Mouse (Mus musculus) G1E (cell line): ENCODE measurements at regions not wholly inside any gene's neighbourhood (a gene's known extent, or its start where the extent isn't known, plus 50 kb on each side); places are given as distances from the start of the nearest gene placed in this dataset.

Experiments used
- ATAC-seq: 2 replicates; pipeline ENCODE4 v1.8.0; 2016; ENCODE audit warnings: mild to moderate bottlenecking; ENCODE audit not compliant: insufficient number of reproducible peaks, poor library complexity, low FRiP score, severe bottlenecking; ENCODE audit errors: extremely low read depth
- DNase-seq: peaks from one replicate; pipeline ENCODE4 v3.0.0; 2012; ENCODE audit warnings: low spot score
- H3K27me3 ChIP-seq: 2 replicates; pipeline ENCODE4 v1.6.1; 2012; ENCODE audit warnings: mild to moderate bottlenecking, low read length, inconsistent platforms; ENCODE audit not compliant: insufficient read depth
- H3K36me3 ChIP-seq: replicated peaks from 2 replicates; pipeline ENCODE3; 2012; ENCODE audit warnings: mild to moderate bottlenecking, inconsistent platforms
- H3K4me1 ChIP-seq: 2 replicates; pipeline ENCODE4 v1.6.1; 2012; ENCODE audit warnings: low read depth, low read length, inconsistent platforms, mixed read lengths; ENCODE audit not compliant: insufficient read depth
- H3K4me3 ChIP-seq: 2 replicates; pipeline ENCODE4 v1.5.1; 2012; ENCODE audit warnings: low read depth, mild to moderate bottlenecking, inconsistent platforms, low read length, moderate library complexity, mixed read lengths
- H3K9me3 ChIP-seq: replicated peaks from 2 replicates; pipeline ENCODE4 v1.6.1; 2012; ENCODE audit warnings: inconsistent platforms
- CTCF ChIP-seq: IDR thresholded peaks from 2 replicates; pipeline ENCODE4 v1.5.1; 2012; ENCODE audit warnings: low read depth, low read length, inconsistent platforms, mixed read lengths
- GATA1 ChIP-seq: IDR thresholded peaks from 2 replicates; pipeline ENCODE4 v1.6.1; 2012; ENCODE audit warnings: borderline replicate concordance, low read length, inconsistent platforms, mixed read lengths
- GATA2 ChIP-seq: IDR thresholded peaks from 2 replicates; pipeline ENCODE4 v1.6.1; 2012; ENCODE audit warnings: low read depth, low read length, inconsistent platforms, borderline replicate concordance
- POLR2AphosphoS5 ChIP-seq: IDR thresholded peaks from 2 replicates; pipeline ENCODE4 v1.6.1; 2012; ENCODE audit warnings: low read depth, low read length, inconsistent platforms; ENCODE audit not compliant: insufficient replicate concordance
- TAL1 ChIP-seq: conservative IDR thresholded peaks from 2 replicates; pipeline ENCODE4 v1.6.1; 2012; ENCODE audit warnings: low read depth, low read length, inconsistent platforms, mixed read lengths

DNA sequence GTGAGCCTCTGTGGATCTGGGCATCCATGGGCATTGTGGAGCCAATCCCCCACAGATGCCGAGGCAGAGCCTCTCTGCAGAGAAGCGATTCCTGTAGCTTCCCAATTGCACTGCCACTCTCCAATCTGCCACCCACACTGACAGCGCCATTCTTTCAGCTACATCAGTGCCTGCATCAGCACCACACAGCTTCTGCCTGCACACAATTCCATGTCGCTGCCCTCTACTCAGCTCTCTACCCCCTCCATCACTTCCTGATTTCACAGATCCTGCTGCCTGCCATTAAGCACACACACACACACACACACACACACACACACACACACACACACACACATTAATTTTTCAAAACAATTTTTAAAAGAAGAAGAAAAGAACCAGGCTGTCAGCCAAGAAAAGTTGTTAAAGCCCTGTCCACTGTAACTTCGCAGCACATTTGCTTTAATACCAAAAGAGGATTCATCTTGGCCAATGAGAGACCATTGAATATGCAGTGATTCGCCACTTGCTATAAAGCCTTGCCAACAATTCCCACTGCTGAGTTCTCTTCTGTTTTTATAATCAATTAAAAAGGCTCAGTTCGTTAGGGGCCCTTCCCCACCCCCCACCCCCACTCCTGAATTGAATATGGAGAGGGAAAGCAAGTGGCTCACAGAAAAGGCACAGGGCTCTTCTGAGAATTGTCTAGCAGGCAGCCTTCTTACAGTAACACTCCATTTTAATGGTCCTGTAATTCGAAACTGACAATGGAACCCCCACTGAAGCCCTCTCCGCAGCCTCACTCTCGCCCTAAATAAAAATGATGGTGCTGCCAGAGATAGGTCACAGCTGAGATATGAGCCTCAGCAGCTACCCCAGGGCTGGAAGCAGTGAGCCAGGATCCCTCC lies 309.2 kb upstream of the Epha4 start:
- no peaks in the 10 kb centered on the region for H3K4me1 ChIP-seq
- ATAC-seq (no peak), DNase-seq (no peak)
- no peak for TF ChIP-seq TAL1
- TF ChIP-seq GATA2: no peak
- TF ChIP-seq POLR2AphosphoS5: no peak
- TF ChIP-seq CTCF: no peak
- no peak for TF ChIP-seq GATA1
- H3K9me3 ChIP-seq: peaks cover 22% of the 10 kb centered on the region
- H3K36me3 ChIP-seq: no peaks in the 10 kb centered on the region
- no peaks in the 10 kb centered on the region for H3K27me3 ChIP-seq
- no peak overlapping the region for H3K4me3 ChIP-seq

DNA sequence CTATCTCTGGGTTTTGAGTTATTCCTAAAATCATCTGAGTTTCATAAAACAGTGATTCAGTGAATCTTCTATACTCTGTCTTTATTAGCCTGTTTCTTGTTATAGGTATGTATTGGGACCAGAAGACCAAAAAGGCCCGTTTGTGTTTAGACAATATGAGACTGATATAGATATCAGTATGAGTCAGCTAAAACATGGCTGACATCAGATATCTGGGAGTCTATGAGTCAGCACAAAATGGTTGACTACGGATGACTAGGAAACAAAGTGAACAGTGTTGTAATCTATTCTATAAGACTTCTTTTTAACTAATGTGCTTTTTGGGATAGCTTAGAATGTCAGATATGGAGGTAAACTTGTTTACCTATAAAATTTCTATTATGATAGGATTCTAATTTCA lies 305.2 kb upstream of the Epha4 start:
- no peak for ATAC-seq
- H3K4me3 ChIP-seq: no peak overlapping the region
- H3K27me3 ChIP-seq: no peaks in the 10 kb centered on the region
- H3K36me3 ChIP-seq: no peaks in the 10 kb centered on the region
- no peak for DNase-seq
- H3K4me1 ChIP-seq: no peaks in the 10 kb centered on the region
- peaks cover 24% of the 10 kb centered on the region for H3K9me3 ChIP-seq
- no peak for TF ChIP-seq TAL1

DNA sequence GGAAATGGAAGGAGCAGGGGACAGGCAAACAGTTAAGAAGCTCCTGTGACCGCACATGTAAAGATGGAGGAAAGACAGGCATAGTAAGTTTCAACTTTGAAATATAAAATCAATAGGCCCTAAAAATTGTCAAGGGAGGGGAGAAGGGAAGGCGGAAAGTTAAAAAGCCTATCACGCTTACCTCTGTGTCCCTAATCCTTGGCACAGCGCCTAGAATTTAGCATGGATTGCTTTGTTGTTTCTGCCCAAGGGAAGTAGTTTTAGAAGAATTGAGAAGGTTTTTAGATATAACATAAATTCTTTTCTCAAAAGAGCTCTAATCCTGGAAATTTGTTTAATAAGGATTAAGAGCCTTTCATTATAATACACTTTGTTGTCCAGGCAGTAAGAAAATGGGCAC lies 300.6 kb upstream of the Epha4 start:
- no peaks in the 10 kb centered on the region for H3K36me3 ChIP-seq
- DNase-seq (no peak), ATAC-seq (no peak)
- no peaks in the 10 kb centered on the region for H3K4me1 ChIP-seq
- peaks cover 27% of the 10 kb centered on the region for H3K9me3 ChIP-seq
- TF ChIP-seq CTCF (no peak), GATA2 (no peak), TAL1 (no peak), POLR2AphosphoS5 (no peak), GATA1 (no peak)
- no peak overlapping the region for H3K4me3 ChIP-seq
- no peaks in the 10 kb centered on the region for H3K27me3 ChIP-seq

DNA sequence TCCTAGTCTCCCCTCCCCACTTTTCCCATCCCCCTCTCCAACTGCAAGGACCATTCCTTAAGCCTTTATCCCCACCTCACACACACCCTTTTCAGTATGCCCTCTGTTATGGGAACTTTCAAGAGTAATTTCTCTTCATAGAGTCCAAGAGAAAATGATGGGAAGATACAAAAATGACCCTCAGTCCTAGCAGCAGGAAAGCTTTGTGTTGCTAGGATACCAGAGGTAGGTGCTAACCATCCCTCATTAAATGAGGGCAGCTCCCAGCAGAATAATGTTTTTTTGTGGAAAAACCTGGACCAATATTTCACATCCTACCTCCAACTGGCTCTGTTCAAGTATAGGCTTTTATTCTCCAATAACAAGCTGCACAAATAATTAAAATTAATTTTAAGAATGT lies 296.7 kb upstream of the Epha4 start:
- H3K4me3 ChIP-seq: no peak overlapping the region
- no peaks in the 10 kb centered on the region for H3K27me3 ChIP-seq
- H3K9me3 ChIP-seq: peaks cover 30% of the 10 kb centered on the region
- TF ChIP-seq TAL1 (no peak), POLR2AphosphoS5 (no peak), CTCF (no peak), GATA2 (no peak), GATA1 (no peak)
- DNase-seq (no peak), ATAC-seq (no peak)
- no peaks in the 10 kb centered on the region for H3K36me3 ChIP-seq
- no peaks in the 10 kb centered on the region for H3K4me1 ChIP-seq

DNA sequence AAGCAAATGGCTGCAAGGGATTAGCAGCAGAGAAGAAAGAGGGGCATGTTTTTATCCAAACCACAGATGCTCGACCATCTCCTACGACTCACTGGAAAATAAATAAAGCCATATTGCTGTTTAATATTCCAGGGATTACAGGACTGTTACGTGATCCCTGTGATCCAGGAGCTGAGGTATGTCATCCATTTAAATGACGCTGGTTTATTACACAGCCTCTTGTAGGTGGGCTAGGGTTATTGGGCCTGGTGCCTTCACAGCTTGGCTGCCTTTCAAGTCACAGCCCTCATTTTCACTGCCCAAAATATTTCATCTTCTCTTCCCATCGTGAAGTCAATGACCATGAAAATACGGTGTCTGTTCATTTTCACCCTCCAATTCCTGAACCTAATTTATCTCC lies 276.1 kb upstream of the Epha4 start:
- TF ChIP-seq GATA2: no peak
- TF ChIP-seq GATA1: no peak
- no peak for TF ChIP-seq TAL1
- no peak for TF ChIP-seq POLR2AphosphoS5
- no peak for TF ChIP-seq CTCF
- H3K4me1 ChIP-seq: no peaks in the 10 kb centered on the region
- peaks cover 15% of the 10 kb centered on the region for H3K9me3 ChIP-seq
- DNase-seq (no peak), ATAC-seq (no peak)
- H3K4me3 ChIP-seq: no peak overlapping the region
- H3K36me3 ChIP-seq: no peaks in the 10 kb centered on the region
- no peaks in the 10 kb centered on the region for H3K27me3 ChIP-seq

DNA sequence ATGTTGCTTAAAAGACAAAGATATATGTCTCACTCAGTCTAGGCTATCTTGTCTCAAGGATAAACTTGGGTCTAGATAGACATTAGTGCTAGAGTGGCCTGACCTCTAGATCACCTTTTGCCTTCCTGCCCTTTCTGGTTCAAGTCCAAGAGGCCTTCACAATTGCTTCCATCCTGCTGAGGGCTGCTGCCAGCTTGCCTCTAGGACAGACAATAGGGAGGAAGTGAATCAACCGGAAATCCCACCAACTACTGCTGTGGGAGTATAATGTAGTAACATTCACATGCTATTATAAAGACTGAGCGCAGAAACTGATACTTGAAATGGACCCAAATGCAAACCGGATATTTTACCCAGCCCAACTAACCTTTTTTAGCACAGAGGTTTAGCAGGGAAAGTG lies 239.4 kb upstream of the Epha4 start:
- Histone ChIP-seq H3K4me3 (no peak overlapping the region), H3K9me3 (peaks cover 15% of the 10 kb centered on the region), H3K36me3 (no peaks in the 10 kb centered on the region), H3K27me3 (no peaks in the 10 kb centered on the region), H3K4me1 (no peaks in the 10 kb centered on the region)
- DNase-seq (no peak), ATAC-seq (no peak)
- no peak for TF ChIP-seq POLR2AphosphoS5
- TF ChIP-seq GATA2: no peak
- no peak for TF ChIP-seq GATA1
- no peak for TF ChIP-seq TAL1
